Mouse (Mus musculus): Measurements from ENCODE around the gene Gm8797.

- TF ChIP-seq CTCF (IDR thresholded peaks at IDR 0.05; ENCODE audit: insufficient read depth, low read length) (no peak), POLR2A (IDR thresholded peaks at IDR 0.05; ENCODE audit: borderline replicate concordance, extremely low read depth, low read depth, low read length) (no peak)
These were observed 4.3 kb downstream of the Gm8797 start for GRCm38 (mm10) chr3:5754763-5755478.

All from lung, adult 2 months (tissue).